Mouse (Mus musculus) urinary bladder, postnatal 10 days (tissue): Measurements from ENCODE around the gene Hhat.

Experiments used
- DNase-seq: peaks from one replicate; pipeline ENCODE4 v3.0.0; 2022; ENCODE audit warnings: low spot score

The Hhat gene

GRCm38 (mm10) chr1:192744880-192745239, 26.2 kb downstream of the Hhat start:
- no peak for DNase-seq

GRCm38 (mm10) chr1:192742394-192743251, 28.4 kb downstream of the Hhat start:
- no peak for DNase-seq

GRCm38 (mm10) chr1:192741896-192742295, 29.1 kb downstream of the Hhat start:
- no peak for DNase-seq

GRCm38 (mm10) chr1:192736524-192736923, 34.5 kb downstream of the Hhat start:
- DNase-seq: no peak

GRCm38 (mm10) chr1:192736002-192736426, 35.0 kb downstream of the Hhat start:
- DNase-seq: no peak

- no peak for DNase-seq
These were observed 40.5 kb downstream of the Hhat start for GRCm38 (mm10) chr1:192730517-192730916.

GRCm38 (mm10) chr1:192726996-192727624, 43.9 kb downstream of the Hhat start:
- DNase-seq: no peak

GRCm38 (mm10) chr1:192722147-192722546, 48.9 kb downstream of the Hhat start:
- no peak for DNase-seq

GRCm38 (mm10) chr1:192720156-192720555, 50.9 kb downstream of the Hhat start:
- no peak for DNase-seq

- no peak for DNase-seq
These were observed 59.2 kb downstream of the Hhat start for GRCm38 (mm10) chr1:192711779-192712348.

- DNase-seq: no peak
These were observed 70.5 kb downstream of the Hhat start for GRCm38 (mm10) chr1:192700339-192701073.

- DNase-seq: no peak
These were observed 71.9 kb downstream of the Hhat start for GRCm38 (mm10) chr1:192699101-192699500.

- DNase-seq: no peak
These were observed 74.6 kb downstream of the Hhat start for GRCm38 (mm10) chr1:192696371-192696863.

GRCm38 (mm10) chr1:192693644-192694043, 77.4 kb downstream of the Hhat start:
- DNase-seq: no peak

- no peak for DNase-seq
These were observed 78.0 kb downstream of the Hhat start for GRCm38 (mm10) chr1:192692982-192693381.

- DNase-seq: no peak
These were observed 88.6 kb downstream of the Hhat start for GRCm38 (mm10) chr1:192682219-192682951.

GRCm38 (mm10) chr1:192677236-192677635, 93.8 kb downstream of the Hhat start:
- no peak for DNase-seq

- no peak for DNase-seq
These were observed 107.4 kb downstream of the Hhat start for GRCm38 (mm10) chr1:192663608-192664007.

- no peak for DNase-seq
These were observed 107.9 kb downstream of the Hhat start for GRCm38 (mm10) chr1:192663092-192663491.

GRCm38 (mm10) chr1:192661612-192662011, 109.4 kb downstream of the Hhat start:
- DNase-seq: no peak

- DNase-seq: no peak
These were observed 113.6 kb downstream of the Hhat start for GRCm38 (mm10) chr1:192657417-192657816.
